Mouse (Mus musculus) olfactory bulb, adult 2 months (tissue): ENCODE results near the gene Serpinb1b. TPM values are rescaled to one million over a fixed set of nuclear protein-coding genes. Genes with fewer than 3 reads are reported as not detected.
"Not testable (repeated sequence)": the region's sequence is repeated elsewhere in the genome, so short reads cannot be mapped to it uniquely, and the experiment has no call there.

Experiments used
- H3K27ac ChIP-seq: fragments of 200-500 bp; 2 replicates; pipeline ENCODE4 v1.5.1; 2012; ENCODE audit warnings: low read depth, low read length; ENCODE audit not compliant: insufficient read depth
- H3K4me1 ChIP-seq: fragments of 200-500 bp; 2 replicates; pipeline ENCODE4 v1.6.1; 2012; ENCODE audit warnings: low read length; ENCODE audit not compliant: control insufficient read depth, insufficient read depth
- H3K4me3 ChIP-seq: fragments of 200-500 bp; 2 replicates; pipeline ENCODE4 v1.5.1; 2012; ENCODE audit warnings: mild to moderate bottlenecking, low read depth, low read length, moderate library complexity; ENCODE audit not compliant: insufficient read depth
- CTCF ChIP-seq: fragments of 200-500 bp; IDR thresholded peaks from 2 replicates; pipeline ENCODE4 v1.5.1; 2012; ENCODE audit warnings: low read depth, mild to moderate bottlenecking, low read length, moderate library complexity; ENCODE audit not compliant: insufficient read depth
- POLR2A ChIP-seq: fragments of 200-500 bp; IDR thresholded peaks from 2 replicates; pipeline ENCODE4 v1.6.1; 2012; ENCODE audit warnings: mild to moderate bottlenecking, low read depth, low read length, moderate library complexity; ENCODE audit not compliant: insufficient read depth
- WGBS: fragments of 180-500 bp; shearing (Covaris S2); methylation state at CpG from one replicate; pipeline ENCODE4 v1.1.7; 2018; 5-methylcytosine and 5-hydroxymethylcytosine counted together
- polyA plus RNA-seq: library from polyadenylated mRNA; stranded (reverse); fragments of >200 nt; gene quantifications from 2 replicates; pipeline ENCODE4 v1.2.4, GENCODE M21; 2012; ENCODE audit warnings: low replicate concordance; ENCODE audit not compliant: missing spikeins, insufficient read depth, insufficient read length

The Serpinb1b gene
- not detected in 2 replicates for polyA plus RNA-seq

GRCm38 (mm10) chr13:33078056-33078705 is at the start of gene Serpinb1b:
Serpinb1b (plus strand) TSS chr13:33078575.
- no peak for TF ChIP-seq CTCF
- no peak for TF ChIP-seq POLR2A
- WGBS = 19% methylated on average over 3 of the region's 3 CpGs

GRCm38 (mm10) chr13:33029478-33029877 is 48.9 kb upstream of the Serpinb1b start:
- not testable (repeated sequence) for H3K4me1 ChIP-seq, H3K27ac ChIP-seq, H3K4me3 ChIP-seq
- WGBS = 98% methylated on average over 2 of the region's 2 CpGs

More at GRCm38 (mm10) chr13:33078056-33078705, at the start of gene Serpinb1b:
- Histone ChIP-seq H3K4me3 (no peak within 1 kb of the TSS), H3K27ac (no peak within 1 kb of the TSS), H3K4me1 (0 out of 2 replicates have a peak, but pooled peaks cover 2% of the 10 kb centered on the region)

- TF ChIP-seq CTCF (no peak), POLR2A (no peak)
- WGBS = 50% methylated on average over 3 of the region's 3 CpGs
- Histone ChIP-seq H3K27ac (no peak overlapping the region), H3K4me1 (no peaks in the 10 kb centered on the region), H3K4me3 (no peak overlapping the region)
Measured at GRCm38 (mm10) chr13:33030281-33030680, 48.1 kb upstream of the Serpinb1b start.

- no peak overlapping the region for H3K27ac ChIP-seq
- WGBS = 81% methylated on average over 1 of the region's 1 CpGs
- no peak for TF ChIP-seq POLR2A
- TF ChIP-seq CTCF = no peak
- no peaks in the 10 kb centered on the region for H3K4me1 ChIP-seq
- no peak overlapping the region for H3K4me3 ChIP-seq
Measured at GRCm38 (mm10) chr13:33035506-33035905, 42.9 kb upstream of the Serpinb1b start.

GRCm38 (mm10) chr13:33043542-33043941 is 34.8 kb upstream of the Serpinb1b start:
- H3K4me1 ChIP-seq = no peaks in the 10 kb centered on the region
- H3K4me3 ChIP-seq = no peak overlapping the region
- 91% methylated on average over 3 of the region's 3 CpGs for WGBS
- no peak overlapping the region for H3K27ac ChIP-seq
- TF ChIP-seq POLR2A (no peak), CTCF (no peak)

- 89% methylated on average over 2 of the region's 2 CpGs for WGBS
- no peak for TF ChIP-seq CTCF
- no peak for TF ChIP-seq POLR2A
- no peaks in the 10 kb centered on the region for H3K4me1 ChIP-seq
- no peak overlapping the region for H3K4me3 ChIP-seq
- H3K27ac ChIP-seq = no peak overlapping the region
Measured at GRCm38 (mm10) chr13:33047234-33047633, 31.1 kb upstream of the Serpinb1b start.

GRCm38 (mm10) chr13:33048187-33048586 is 30.2 kb upstream of the Serpinb1b start:
- 74% methylated on average over 4 of the region's 4 CpGs for WGBS

GRCm38 (mm10) chr13:33051697-33052096 is 26.7 kb upstream of the Serpinb1b start:
- TF ChIP-seq POLR2A = no peak
- TF ChIP-seq CTCF = no peak

More at GRCm38 (mm10) chr13:33048187-33048586, 30.2 kb upstream of the Serpinb1b start:
- Histone ChIP-seq H3K4me1 (no peaks in the 10 kb centered on the region), H3K27ac (no peak overlapping the region), H3K4me3 (no peak overlapping the region)
- TF ChIP-seq POLR2A (no peak), CTCF (no peak)

GRCm38 (mm10) chr13:33063048-33063447 is 15.3 kb upstream of the Serpinb1b start:
- Histone ChIP-seq H3K4me1 (no peaks in the 10 kb centered on the region), H3K27ac (no peak overlapping the region), H3K4me3 (no peak overlapping the region)
- 77% methylated on average over 1 of the region's 1 CpGs for WGBS
- TF ChIP-seq CTCF (no peak), POLR2A (no peak)

More at GRCm38 (mm10) chr13:33051697-33052096, 26.7 kb upstream of the Serpinb1b start:
- no peak overlapping the region for H3K4me3 ChIP-seq
- 67% methylated on average over 3 of the region's 3 CpGs for WGBS
- H3K27ac ChIP-seq = no peak overlapping the region
- H3K4me1 ChIP-seq = no peaks in the 10 kb centered on the region

GRCm38 (mm10) chr13:33067387-33067977 is 10.9 kb upstream of the Serpinb1b start:
- no peak for TF ChIP-seq POLR2A
- no peak for TF ChIP-seq CTCF
- Histone ChIP-seq H3K4me3 (no peak overlapping the region), H3K4me1 (no peaks in the 10 kb centered on the region), H3K27ac (no peak overlapping the region)
- WGBS = 45% methylated on average over 1 of the region's 1 CpGs
